Mouse (Mus musculus) forebrain, embryonic 14.5 days (tissue): ENCODE results near the gene Sfn. TPM values are rescaled to one million over a fixed set of nuclear protein-coding genes. Genes with fewer than 3 reads are reported as not detected.

ENCODE experiments used
- ATAC-seq: fragments of 200-750 bp; cut with Nextera tagmentation; 2 replicates; pipeline ENCODE4 v1.8.0; 2017; ENCODE audit warnings: mild to moderate bottlenecking, moderate library complexity
- DNase-seq: peaks from one replicate; pipeline ENCODE4 v3.0.0-alpha.2; 2015; ENCODE audit warnings: low spot score
- H3K27ac ChIP-seq: fragments of 300-500 bp; sonication (generic); 2 replicates; pipeline ENCODE4 v1.5.1; 2014; ENCODE audit warnings: low read depth, mild to moderate bottlenecking, control low read depth, low read length, moderate library complexity
- H3K27me3 ChIP-seq: fragments of 300-500 bp; sonication (generic); replicated peaks from 2 replicates; pipeline ENCODE4 v1.6.1; 2014; ENCODE audit warnings: low read length, control low read depth, mixed read lengths; ENCODE audit not compliant: control insufficient read depth, insufficient read depth
- H3K36me3 ChIP-seq: fragments of 300-500 bp; sonication (generic); 2 replicates; pipeline ENCODE4 v1.6.1; 2014; ENCODE audit warnings: low read length, control low read depth; ENCODE audit not compliant: control insufficient read depth, insufficient read depth
- H3K4me1 ChIP-seq: fragments of 300-500 bp; sonication (generic); 2 replicates; pipeline ENCODE4 v1.6.1; 2014; ENCODE audit warnings: antibody characterized with exemption, low read length, control low read depth; ENCODE audit not compliant: control insufficient read depth, insufficient read depth
- H3K4me2 ChIP-seq: fragments of 300-500 bp; sonication (generic); 2 replicates; pipeline ENCODE4 v1.6.1; 2014; ENCODE audit warnings: mild to moderate bottlenecking, control low read depth, low read length
- H3K4me3 ChIP-seq: fragments of 300-500 bp; sonication (generic); 2 replicates; pipeline ENCODE4 v1.5.1; 2014; ENCODE audit warnings: low read depth, low read length, control low read depth
- H3K9ac ChIP-seq: fragments of 300-500 bp; sonication (generic); 2 replicates; pipeline ENCODE4 v1.6.1; 2014; ENCODE audit warnings: mild to moderate bottlenecking, low read length, control low read depth, moderate library complexity
- H3K9me3 ChIP-seq: fragments of 300-500 bp; sonication (generic); replicated peaks from 2 replicates; pipeline ENCODE4 v1.6.1; 2016; ENCODE audit warnings: low read length, control low read depth, mixed read lengths; ENCODE audit not compliant: control insufficient read depth
- WGBS: fragments of 180-500 bp; shearing (Covaris S2); extraction: QIAGEN DNeasy Blood & Tissue Kit; methylation state at CpG from one replicate; pipeline ENCODE4 v1.1.7; 2014; 5-methylcytosine and 5-hydroxymethylcytosine counted together
- polyA plus RNA-seq: library from polyadenylated mRNA; unstranded; fragments of >200 nt; fragmentation: Nextera tagmentation; extraction: Ambion mirVana; gene quantifications from 2 replicates; pipeline ENCODE4 v1.2.1, GENCODE M21; 2014

Sfn gene
- polyA plus RNA-seq, 1 experiment from 2014 or later, result 0.84 TPM

- peak overlapping the region; percentile 82 for H3K27ac ChIP-seq
- peak overlapping the region; percentile 78 for H3K9ac ChIP-seq
- no peaks in the 10 kb centered on the region for H3K27me3 ChIP-seq
- under 1% methylated on average over 44 of the region's 69 CpGs for WGBS
- H3K36me3 ChIP-seq, result no peaks in the 10 kb centered on the region
- peaks cover 8% of the 10 kb centered on the region for H3K4me1 ChIP-seq
- H3K4me3 ChIP-seq, result peak overlapping the region; percentile 70
- DNase-seq (peak; percentile 65), ATAC-seq (peak; percentile 82)
- no peaks in the 10 kb centered on the region for H3K9me3 ChIP-seq
- H3K4me2 ChIP-seq, result peak overlapping the region; percentile 70
These were observed 30.7 kb upstream of the Sfn start for GRCm38 (mm10) chr4:133632483-133633327.

- H3K27ac ChIP-seq, result no peak overlapping the region
- H3K4me1 ChIP-seq, result peaks cover 8% of the 10 kb centered on the region
- peak overlapping the region; percentile 70 for H3K4me2 ChIP-seq
- WGBS, result 38% methylated on average over 9 of the region's 9 CpGs
- peak overlapping the region; percentile 70 for H3K4me3 ChIP-seq
- H3K27me3 ChIP-seq, result no peaks in the 10 kb centered on the region
- DNase-seq (no peak), ATAC-seq (no peak)
- H3K36me3 ChIP-seq, result peaks cover 3% of the 10 kb centered on the region; the same call in 1 of the 2 replicates
- no peaks in the 10 kb centered on the region for H3K9me3 ChIP-seq
- peak overlapping the region; percentile 78 for H3K9ac ChIP-seq
These were observed 29.9 kb upstream of the Sfn start for GRCm38 (mm10) chr4:133631769-133632411.

- H3K36me3 ChIP-seq, result peaks cover 10% of the 10 kb centered on the region; the same call in 1 of the 2 replicates
- H3K27me3 ChIP-seq, result no peaks in the 10 kb centered on the region
- DNase-seq, result no peak
- H3K4me1 ChIP-seq, result peaks cover 8% of the 10 kb centered on the region
- peak overlapping the region; percentile 6; the same call in 1 of the 2 replicates for H3K9ac ChIP-seq
- H3K9me3 ChIP-seq, result no peaks in the 10 kb centered on the region
- no peak overlapping the region for H3K27ac ChIP-seq
- no peak overlapping the region; the same call in 1 of the 2 replicates for H3K4me2 ChIP-seq
- no peak for ATAC-seq
- WGBS, result 87% methylated on average over 14 of the region's 14 CpGs
- H3K4me3 ChIP-seq, result no peak overlapping the region
These were observed 29.3 kb upstream of the Sfn start for GRCm38 (mm10) chr4:133631071-133631768.

GRCm38 (mm10) chr4:133630326-133630920, 28.5 kb upstream of the Sfn start:
- H3K4me1 ChIP-seq, result peaks cover 8% of the 10 kb centered on the region
- ATAC-seq (no peak), DNase-seq (no peak)
- H3K27me3 ChIP-seq, result no peaks in the 10 kb centered on the region
- no peak overlapping the region for H3K27ac ChIP-seq
- no peaks in the 10 kb centered on the region for H3K9me3 ChIP-seq
- H3K4me3 ChIP-seq, result no peak overlapping the region
- 93% methylated on average over 8 of the region's 8 CpGs for WGBS
- H3K36me3 ChIP-seq, result peaks cover 18% of the 10 kb centered on the region
- no peak overlapping the region for H3K4me2 ChIP-seq
- no peak overlapping the region; the same call in 1 of the 2 replicates for H3K9ac ChIP-seq

- Histone ChIP-seq H3K4me2 (no peak overlapping the region), H3K4me3 (no peak overlapping the region), H3K36me3 (peaks cover 27% of the 10 kb centered on the region), H3K9ac (no peak overlapping the region), H3K9me3 (no peaks in the 10 kb centered on the region), H3K27me3 (no peaks in the 10 kb centered on the region), H3K27ac (no peak overlapping the region), H3K4me1 (peaks cover 8% of the 10 kb centered on the region)
- DNase-seq (no peak), ATAC-seq (no peak)
- 90% methylated on average over 7 of the region's 7 CpGs for WGBS
These were observed 27.2 kb upstream of the Sfn start for GRCm38 (mm10) chr4:133629191-133629590.

- H3K4me3 ChIP-seq, result no peak overlapping the region
- peaks cover 27% of the 10 kb centered on the region for H3K36me3 ChIP-seq
- no peak overlapping the region for H3K27ac ChIP-seq
- 92% methylated on average over 2 of the region's 2 CpGs for WGBS
- H3K27me3 ChIP-seq, result no peaks in the 10 kb centered on the region
- ATAC-seq (no peak), DNase-seq (no peak)
- no peaks in the 10 kb centered on the region for H3K9me3 ChIP-seq
- H3K9ac ChIP-seq, result no peak overlapping the region
- H3K4me1 ChIP-seq, result peaks cover 8% of the 10 kb centered on the region
- H3K4me2 ChIP-seq, result no peak overlapping the region
These were observed 26.5 kb upstream of the Sfn start for GRCm38 (mm10) chr4:133628517-133628916.

- no peak overlapping the region for H3K4me3 ChIP-seq
- no peak overlapping the region for H3K27ac ChIP-seq
- H3K4me2 ChIP-seq, result no peak overlapping the region
These were observed 25.1 kb upstream of the Sfn start for GRCm38 (mm10) chr4:133627039-133627438.

GRCm38 (mm10) chr4:133626621-133627020, 24.7 kb upstream of the Sfn start:
- DNase-seq, result no peak
- H3K27me3 ChIP-seq, result no peaks in the 10 kb centered on the region
- H3K4me2 ChIP-seq, result no peak overlapping the region
- peaks cover 1% of the 10 kb centered on the region; the same call in 1 of the 2 replicates for H3K4me1 ChIP-seq
- H3K9me3 ChIP-seq, result no peaks in the 10 kb centered on the region
- no peak overlapping the region for H3K9ac ChIP-seq
- peaks cover 27% of the 10 kb centered on the region for H3K36me3 ChIP-seq
- ATAC-seq, result no peak
- H3K27ac ChIP-seq, result no peak overlapping the region
- no peak overlapping the region for H3K4me3 ChIP-seq
- 87% methylated on average over 9 of the region's 9 CpGs for WGBS

More at GRCm38 (mm10) chr4:133627039-133627438, 25.1 kb upstream of the Sfn start:
- H3K36me3 ChIP-seq, result peaks cover 27% of the 10 kb centered on the region
- DNase-seq (no peak), ATAC-seq (no peak)
- no peaks in the 10 kb centered on the region for H3K9me3 ChIP-seq
- H3K4me1 ChIP-seq, result peaks cover 5% of the 10 kb centered on the region
- WGBS, result 93% methylated on average over 14 of the region's 14 CpGs
- no peak overlapping the region for H3K9ac ChIP-seq
- no peaks in the 10 kb centered on the region for H3K27me3 ChIP-seq
